Mouse (Mus musculus) brain, embryonic 14.5 days (tissue): ENCODE measurements around the gene Traf4.

Experiments
- CTCF ChIP-seq: fragments of 200-500 bp; IDR thresholded peaks from 2 replicates; pipeline ENCODE4 v1.5.1; 2012; ENCODE audit warnings: inconsistent platforms, mild to moderate bottlenecking, moderate library complexity, borderline replicate concordance; ENCODE audit not compliant: insufficient read depth, insufficient read length; ENCODE audit errors: extremely low read depth
- POLR2A ChIP-seq: fragments of 200-500 bp; IDR thresholded peaks from 2 replicates; pipeline ENCODE4 v1.6.1; 2012; ENCODE audit warnings: mild to moderate bottlenecking, inconsistent platforms, borderline replicate concordance; ENCODE audit not compliant: poor library complexity, insufficient read depth, insufficient read length, severe bottlenecking; ENCODE audit errors: extremely low read depth

DNA sequence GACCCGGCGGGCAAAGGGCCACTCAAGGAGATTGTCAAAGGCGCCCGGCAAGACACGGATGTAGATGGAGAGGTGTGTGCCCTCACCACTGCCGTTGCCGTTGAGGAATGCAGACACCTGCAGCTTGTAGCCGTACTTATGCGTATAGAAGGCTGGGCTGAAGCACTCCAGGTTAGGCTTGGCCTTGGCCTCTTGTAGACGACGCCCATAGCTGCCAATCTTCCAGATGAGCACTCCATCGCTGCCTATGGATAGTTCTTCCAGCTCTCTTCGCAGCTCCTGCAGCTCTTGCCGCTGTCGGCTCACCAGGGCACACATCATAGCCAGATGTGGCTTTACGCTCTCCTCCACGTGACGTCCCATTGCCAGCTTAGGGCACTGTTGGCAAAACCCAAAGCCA lies 5.2 kb downstream of the Traf4 start:
- TF ChIP-seq CTCF (no peak), POLR2A (no peak)
